Mouse (Mus musculus) intestine, postnatal 0 days (tissue): ENCODE results near the gene Tnp1. TPM values are rescaled to one million over a fixed set of nuclear protein-coding genes. Genes with fewer than 3 reads are reported as not detected.

Experiments
- ATAC-seq: fragments of 200-750 bp; cut with Nextera tagmentation; 2 replicates; pipeline ENCODE4 v1.8.0; 2017; ENCODE audit warnings: mild to moderate bottlenecking, moderate TSS enrichment, moderate library complexity
- H3K27ac ChIP-seq: fragments of 300-500 bp; sonication (generic); 2 replicates; pipeline ENCODE4 v1.5.1; 2014; ENCODE audit warnings: mild to moderate bottlenecking, low read depth, low read length, moderate library complexity
- H3K27me3 ChIP-seq: fragments of 300-500 bp; sonication (generic); replicated peaks from 2 replicates; pipeline ENCODE4 v1.6.1; 2014; ENCODE audit warnings: low read length, mixed read lengths; ENCODE audit not compliant: control insufficient read depth, insufficient read depth
- H3K36me3 ChIP-seq: fragments of 300-500 bp; sonication (generic); 2 replicates; pipeline ENCODE4 v1.6.1; 2014; ENCODE audit warnings: mild to moderate bottlenecking, moderate library complexity; ENCODE audit not compliant: control insufficient read depth, insufficient read depth
- H3K4me1 ChIP-seq: fragments of 300-500 bp; sonication (generic); replicated peaks from 2 replicates; pipeline ENCODE4 v1.6.1; 2014; ENCODE audit warnings: antibody characterized with exemption, low read length, mixed read lengths; ENCODE audit not compliant: control insufficient read depth, insufficient read depth
- H3K4me2 ChIP-seq: fragments of 300-500 bp; sonication (generic); replicated peaks from 2 replicates; pipeline ENCODE4 v1.6.1; 2014; ENCODE audit warnings: low read depth, mild to moderate bottlenecking, moderate library complexity
- H3K4me3 ChIP-seq: fragments of 300-500 bp; sonication (generic); 2 replicates; pipeline ENCODE4 v1.5.1; 2014; ENCODE audit warnings: low read depth, low read length
- H3K9ac ChIP-seq: fragments of 300-500 bp; sonication (generic); 2 replicates; pipeline ENCODE4 v1.6.1; 2014; ENCODE audit warnings: mild to moderate bottlenecking, low read depth, low read length
- H3K9me3 ChIP-seq: fragments of 300-500 bp; sonication (generic); 2 replicates; pipeline ENCODE4 v1.6.1; 2016; ENCODE audit warnings: mixed run types; ENCODE audit not compliant: control insufficient read depth
- CTCF ChIP-seq: sonication (generic); IDR thresholded peaks from 2 replicates; pipeline ENCODE4 v1.5.1; 2016; ENCODE audit warnings: low read depth, mild to moderate bottlenecking, control low read depth, antibody characterized with exemption, moderate library complexity
- WGBS: fragments of 180-500 bp; shearing (Covaris S2); extraction: QIAGEN DNeasy Blood & Tissue Kit; methylation state at CpG from one replicate; pipeline ENCODE4 v1.1.7; 2014; 5-methylcytosine and 5-hydroxymethylcytosine counted together
- polyA plus RNA-seq: library from polyadenylated mRNA; unstranded; fragments of >200 nt; fragmentation: Nextera tagmentation; extraction: Ambion mirVana; gene quantifications from 2 replicates; pipeline ENCODE4 v1.2.1, GENCODE M21; 2015

Gene Tnp1
- polyA plus RNA-seq, 1 experiment from 2014 or later = not detected

GRCm38 (mm10) chr1:73055206-73055605 lies 39.5 kb upstream of the Tnp1 start:
- Histone ChIP-seq H3K9me3 (no peaks in the 10 kb centered on the region), H3K9ac (no peak overlapping the region), H3K4me2 (no peak overlapping the region), H3K4me1 (no peaks in the 10 kb centered on the region), H3K27ac (no peak overlapping the region), H3K36me3 (no peaks in the 10 kb centered on the region), H3K4me3 (no peak overlapping the region), H3K27me3 (no peaks in the 10 kb centered on the region)
- TF ChIP-seq CTCF = no peak
- ATAC-seq = no peak
- 76% methylated on average over 6 of the region's 6 CpGs for WGBS

- H3K4me2 ChIP-seq = no peak overlapping the region
- H3K9me3 ChIP-seq = no peaks in the 10 kb centered on the region
- no peaks in the 10 kb centered on the region for H3K4me1 ChIP-seq
- no peak for TF ChIP-seq CTCF
- no peak overlapping the region for H3K27ac ChIP-seq
- ATAC-seq = no peak
- H3K36me3 ChIP-seq = no peaks in the 10 kb centered on the region
- 65% methylated on average over 9 of the region's 9 CpGs for WGBS
- no peak overlapping the region for H3K4me3 ChIP-seq
- no peaks in the 10 kb centered on the region for H3K27me3 ChIP-seq
- no peak overlapping the region for H3K9ac ChIP-seq
These were observed 38.0 kb upstream of the Tnp1 start for GRCm38 (mm10) chr1:73053545-73054326.

- H3K9me3 ChIP-seq = no peaks in the 10 kb centered on the region
- ATAC-seq = no peak
- no peak overlapping the region for H3K9ac ChIP-seq
- H3K36me3 ChIP-seq = no peaks in the 10 kb centered on the region
- no peak for TF ChIP-seq CTCF
- H3K4me1 ChIP-seq = no peaks in the 10 kb centered on the region
- no peak overlapping the region for H3K4me3 ChIP-seq
- no peaks in the 10 kb centered on the region for H3K27me3 ChIP-seq
- 84% methylated on average over 5 of the region's 6 CpGs for WGBS
- H3K27ac ChIP-seq = no peak overlapping the region
- H3K4me2 ChIP-seq = no peak overlapping the region
These were observed 31.4 kb upstream of the Tnp1 start for GRCm38 (mm10) chr1:73046896-73047672.

- ATAC-seq = no peak
- Histone ChIP-seq H3K27me3 (no peaks in the 10 kb centered on the region), H3K4me1 (no peaks in the 10 kb centered on the region), H3K9ac (no peak overlapping the region), H3K27ac (no peak overlapping the region), H3K36me3 (no peaks in the 10 kb centered on the region), H3K4me3 (no peak overlapping the region), H3K4me2 (no peak overlapping the region), H3K9me3 (no peaks in the 10 kb centered on the region)
- no peak for TF ChIP-seq CTCF
- 44% methylated on average over 9 of the region's 9 CpGs for WGBS
These were observed 30.4 kb upstream of the Tnp1 start for GRCm38 (mm10) chr1:73045948-73046685.

GRCm38 (mm10) chr1:73043671-73044070 lies 28.0 kb upstream of the Tnp1 start:
- Histone ChIP-seq H3K36me3 (no peaks in the 10 kb centered on the region), H3K4me1 (no peaks in the 10 kb centered on the region), H3K27ac (no peak overlapping the region), H3K9ac (no peak overlapping the region), H3K4me3 (no peak overlapping the region), H3K27me3 (no peaks in the 10 kb centered on the region), H3K9me3 (no peaks in the 10 kb centered on the region), H3K4me2 (no peak overlapping the region)
- TF ChIP-seq CTCF = no peak
- 85% methylated on average over 10 of the region's 10 CpGs for WGBS
- ATAC-seq = no peak
